Mouse (Mus musculus): ENCODE measurements around the gene Pde12. TPM values are rescaled to one million over a fixed set of nuclear protein-coding genes. Genes with fewer than 3 reads are reported as not detected.

Gene Pde12
- polyA plus RNA-seq, 1 experiment from 2014 or later, result 11.2 TPM

DNA sequence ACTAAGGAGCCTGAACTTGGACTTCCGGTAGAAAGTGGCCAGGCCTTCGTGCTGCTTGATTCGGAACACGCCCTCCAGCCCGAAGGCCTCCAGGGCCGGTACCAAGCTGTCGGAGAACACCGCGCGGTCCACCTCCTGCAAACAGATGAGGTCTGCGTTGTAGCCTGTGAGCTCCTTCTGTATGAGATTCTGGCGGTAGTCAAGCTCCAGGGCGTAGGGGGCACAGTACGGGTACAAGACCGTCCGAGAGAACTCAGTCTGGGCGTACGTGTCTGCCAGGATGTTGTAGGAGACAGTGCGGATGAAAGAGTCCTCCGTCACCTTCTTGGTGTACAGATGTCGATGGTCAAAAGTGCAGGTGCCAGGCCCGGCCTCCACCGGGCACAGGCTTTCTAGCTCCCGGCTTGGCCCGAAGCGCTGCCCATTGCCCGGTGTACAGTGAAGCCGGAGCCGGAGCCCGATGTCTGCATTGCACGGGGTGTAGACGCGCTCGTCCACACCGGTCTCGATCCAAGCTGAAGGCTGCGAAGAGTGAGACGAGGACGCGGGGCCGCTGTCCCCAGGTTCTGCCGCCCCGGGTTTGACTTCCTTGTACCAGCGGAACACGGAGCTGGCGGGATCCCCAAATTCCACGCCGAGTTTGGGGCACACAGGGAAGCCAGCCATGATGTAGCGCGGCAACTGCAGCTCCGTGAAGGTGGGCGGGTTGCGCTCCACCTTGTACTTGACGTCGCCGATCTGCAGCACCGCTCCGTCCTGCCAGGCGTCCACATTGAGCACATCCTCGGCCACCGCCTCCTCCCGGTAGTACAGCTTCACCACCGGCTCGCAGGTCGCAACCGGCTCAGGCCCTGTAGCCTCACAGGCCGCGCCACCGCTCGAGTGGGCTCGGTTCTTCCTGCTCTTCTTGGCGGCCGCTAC is 1.1 kb downstream of the Pde12 start:
- WGBS, result under 1% methylated on average over 73 of the region's 73 CpGs
- no peaks in the 10 kb centered on the region for H3K27me3 ChIP-seq
- no peaks in the 10 kb centered on the region for H3K9me3 ChIP-seq
- peak overlapping the region; percentile 91 for H3K9ac ChIP-seq
- H3K4me2 ChIP-seq, result peak overlapping the region; percentile 98
- H3K4me3 ChIP-seq, result peak overlapping the region; percentile 97
- peaks cover 16% of the 10 kb centered on the region for H3K36me3 ChIP-seq
- peaks cover 23% of the 10 kb centered on the region for H3K4me1 ChIP-seq
- H3K27ac ChIP-seq, result peak overlapping the region; percentile 88
- ATAC-seq (ENCODE audit: insufficient number of reproducible peaks, insufficient read depth, low FRiP score, low TSS enrichment, low read depth), result no peak; the same call in 1 of the 2 replicates

DNA sequence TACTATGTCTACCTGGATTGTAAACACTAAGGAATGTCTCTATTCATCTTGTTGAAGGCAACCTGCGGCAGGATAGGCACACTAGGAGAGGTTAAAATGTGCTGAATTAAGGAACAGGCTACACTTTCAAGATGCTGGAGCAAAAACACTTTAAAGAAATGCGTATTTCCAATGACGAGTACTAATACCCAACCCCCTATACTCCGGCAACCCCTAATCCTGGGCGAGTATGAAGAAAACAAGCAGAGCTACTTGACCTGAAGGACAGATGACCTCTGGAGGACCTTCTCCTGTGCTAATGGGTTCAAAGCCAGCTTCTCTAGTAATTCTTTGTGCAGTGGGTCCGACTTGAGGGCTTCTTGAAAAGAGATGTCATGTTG is 1.7 kb downstream of the Pde12 start:
- Histone ChIP-seq H3K4me3 (peak overlapping the region; percentile 97), H3K27me3 (no peaks in the 10 kb centered on the region), H3K4me2 (peak overlapping the region; percentile 98), H3K36me3 (peaks cover 18% of the 10 kb centered on the region), H3K9me3 (no peaks in the 10 kb centered on the region), H3K4me1 (peaks cover 23% of the 10 kb centered on the region), H3K27ac (no peak overlapping the region), H3K9ac (peak overlapping the region; percentile 91)
- 16% methylated on average over 6 of the region's 6 CpGs for WGBS
- no peak for ATAC-seq (ENCODE audit: insufficient number of reproducible peaks, insufficient read depth, low FRiP score, low TSS enrichment, low read depth)

DNA sequence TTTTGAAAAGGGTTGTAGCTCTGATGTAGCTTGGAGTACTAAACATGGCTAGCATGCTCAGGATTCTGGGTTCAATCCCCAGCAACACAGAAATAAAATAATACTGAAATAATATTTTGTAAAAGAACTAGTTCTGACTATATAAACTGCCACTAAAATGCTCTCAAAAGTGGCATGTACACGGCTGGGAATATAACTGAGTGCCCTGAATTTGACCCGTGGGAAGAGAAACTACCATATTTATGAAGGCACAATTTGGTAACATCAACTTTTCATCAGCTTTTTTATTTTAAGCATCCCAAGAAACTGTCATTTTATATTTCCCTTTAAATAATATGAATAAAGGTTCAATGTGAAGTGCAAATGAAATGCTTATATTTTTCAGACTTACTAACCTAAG is 5.8 kb downstream of the Pde12 start:
- no peak overlapping the region for H3K4me2 ChIP-seq
- ATAC-seq (ENCODE audit: insufficient number of reproducible peaks, insufficient read depth, low FRiP score, low TSS enrichment, low read depth), result no peak
- H3K4me3 ChIP-seq, result no peak overlapping the region
- H3K4me1 ChIP-seq, result peaks cover 19% of the 10 kb centered on the region
- H3K27me3 ChIP-seq, result no peaks in the 10 kb centered on the region
- 90% methylated on average over 2 of the region's 2 CpGs for WGBS
- H3K36me3 ChIP-seq, result peaks cover 18% of the 10 kb centered on the region
- no peak overlapping the region for H3K27ac ChIP-seq
- H3K9ac ChIP-seq, result no peak overlapping the region
- H3K9me3 ChIP-seq, result no peaks in the 10 kb centered on the region

GRCm38 (mm10) chr14:26662488-26662887 is 7.2 kb downstream of the Pde12 start:
- no peak overlapping the region for H3K27ac ChIP-seq
- no peak overlapping the region for H3K9ac ChIP-seq
- H3K9me3 ChIP-seq, result no peaks in the 10 kb centered on the region
- H3K4me1 ChIP-seq, result peaks cover 10% of the 10 kb centered on the region
- no peak for ATAC-seq (ENCODE audit: insufficient number of reproducible peaks, insufficient read depth, low FRiP score, low TSS enrichment, low read depth)
- 79% methylated on average over 2 of the region's 2 CpGs for WGBS
- H3K27me3 ChIP-seq, result no peaks in the 10 kb centered on the region
- H3K4me3 ChIP-seq, result no peak overlapping the region
- no peak overlapping the region for H3K4me2 ChIP-seq
- peaks cover 26% of the 10 kb centered on the region for H3K36me3 ChIP-seq

DNA sequence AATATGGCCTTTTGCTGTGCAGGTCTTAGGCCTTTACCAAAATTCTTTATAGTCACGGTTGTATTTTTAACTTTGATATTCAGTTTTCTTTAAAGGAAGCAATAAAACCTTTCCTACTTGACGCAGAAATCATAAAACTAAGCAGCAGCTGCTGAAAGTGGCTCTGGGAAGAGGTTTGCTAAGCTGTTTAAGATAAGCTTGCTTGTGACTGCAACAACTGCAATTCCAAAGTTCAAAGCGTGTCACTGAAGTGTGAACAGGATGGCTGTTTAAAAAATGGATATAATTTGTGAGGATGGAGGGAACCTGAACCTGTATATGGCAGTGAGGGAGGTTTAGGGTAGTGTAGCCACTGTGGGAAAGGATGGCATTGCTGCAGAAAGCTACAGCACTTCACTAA is 7.7 kb downstream of the Pde12 start:
- no peaks in the 10 kb centered on the region for H3K27me3 ChIP-seq
- 86% methylated on average over 3 of the region's 3 CpGs for WGBS
- H3K4me2 ChIP-seq, result no peak overlapping the region
- H3K4me3 ChIP-seq, result no peak overlapping the region
- no peaks in the 10 kb centered on the region for H3K9me3 ChIP-seq
- ATAC-seq (ENCODE audit: insufficient number of reproducible peaks, insufficient read depth, low FRiP score, low TSS enrichment, low read depth), result no peak
- H3K4me1 ChIP-seq, result peaks cover 7% of the 10 kb centered on the region
- no peak overlapping the region for H3K27ac ChIP-seq
- peaks cover 29% of the 10 kb centered on the region for H3K36me3 ChIP-seq
- no peak overlapping the region for H3K9ac ChIP-seq

DNA sequence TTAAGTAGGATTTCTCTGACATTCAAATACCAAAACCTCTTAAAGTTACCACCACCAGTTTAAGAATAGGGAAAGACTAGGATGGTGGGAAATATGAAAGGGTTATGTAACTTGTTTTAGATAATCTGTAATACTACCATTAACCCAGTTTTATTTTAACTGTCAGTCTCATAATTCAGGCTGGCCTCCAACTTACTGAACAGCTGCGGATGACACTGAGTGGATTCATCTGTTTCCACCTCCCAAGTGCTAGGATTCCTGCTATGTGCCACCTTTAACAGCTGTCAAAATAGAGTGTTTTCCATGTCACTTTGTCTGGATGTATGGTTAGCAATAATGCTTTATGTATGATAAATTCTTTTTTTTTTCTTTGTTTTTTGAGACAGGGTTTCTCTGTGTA is 9.4 kb downstream of the Pde12 start:
- Histone ChIP-seq H3K36me3 (peaks cover 34% of the 10 kb centered on the region), H3K9ac (no peak overlapping the region), H3K4me2 (no peak overlapping the region), H3K27me3 (no peaks in the 10 kb centered on the region), H3K4me1 (no peaks in the 10 kb centered on the region), H3K27ac (no peak overlapping the region), H3K4me3 (no peak overlapping the region), H3K9me3 (no peaks in the 10 kb centered on the region)
- WGBS, result 100% methylated on average over 1 of the region's 1 CpGs
- ATAC-seq (ENCODE audit: insufficient number of reproducible peaks, insufficient read depth, low FRiP score, low TSS enrichment, low read depth), result no peak

GRCm38 (mm10) chr14:26658178-26658577 is 11.5 kb downstream of the Pde12 start:
- Histone ChIP-seq H3K4me3 (no peak overlapping the region), H3K9me3 (no peaks in the 10 kb centered on the region), H3K27me3 (no peaks in the 10 kb centered on the region), H3K4me2 (no peak overlapping the region), H3K4me1 (no peaks in the 10 kb centered on the region), H3K27ac (no peak overlapping the region), H3K9ac (no peak overlapping the region), H3K36me3 (peaks cover 43% of the 10 kb centered on the region)
- ATAC-seq (ENCODE audit: insufficient number of reproducible peaks, insufficient read depth, low FRiP score, low TSS enrichment, low read depth), result no peak

DNA sequence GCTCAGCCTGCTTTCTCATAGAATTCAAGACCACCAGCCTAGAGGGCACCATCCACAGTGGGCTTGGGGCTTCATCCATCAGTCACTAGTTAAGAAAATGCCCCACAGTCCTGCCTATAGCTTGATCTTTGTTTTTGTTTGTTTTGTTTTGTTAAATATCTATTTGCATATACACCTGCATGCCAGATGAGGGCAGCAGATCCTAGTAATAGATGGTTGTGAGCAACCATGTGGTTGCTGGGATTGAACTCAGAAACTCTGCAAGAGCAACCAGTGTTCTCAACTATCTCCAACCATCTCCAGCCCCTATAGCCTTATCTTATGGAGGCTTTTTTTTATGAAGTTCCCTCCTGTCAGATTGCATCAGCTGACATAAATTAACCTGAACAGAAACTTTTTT is 17.8 kb downstream of the Pde12 start:
- H3K4me2 ChIP-seq, result no peak overlapping the region
- peaks cover 64% of the 10 kb centered on the region for H3K36me3 ChIP-seq
- no peak for ATAC-seq (ENCODE audit: insufficient number of reproducible peaks, insufficient read depth, low FRiP score, low TSS enrichment, low read depth)

GRCm38 (mm10) chr14:26647811-26648210 is 21.9 kb downstream of the Pde12 start:
- Histone ChIP-seq H3K27me3 (no peaks in the 10 kb centered on the region), H3K4me3 (no peak overlapping the region), H3K4me2 (no peak overlapping the region), H3K36me3 (peaks cover 30% of the 10 kb centered on the region), H3K27ac (no peak overlapping the region), H3K4me1 (peaks cover 9% of the 10 kb centered on the region), H3K9me3 (no peaks in the 10 kb centered on the region), H3K9ac (no peak overlapping the region)
- WGBS, result 79% methylated on average over 2 of the region's 2 CpGs
- ATAC-seq (ENCODE audit: insufficient number of reproducible peaks, insufficient read depth, low FRiP score, low TSS enrichment, low read depth), result no peak

More for the DNA sequence above, 17.8 kb downstream of the Pde12 start:
- no peak overlapping the region for H3K27ac ChIP-seq
- H3K4me1 ChIP-seq, result no peaks in the 10 kb centered on the region
- H3K9ac ChIP-seq, result no peak overlapping the region
- H3K4me3 ChIP-seq, result no peak overlapping the region
- H3K27me3 ChIP-seq, result no peaks in the 10 kb centered on the region
- H3K9me3 ChIP-seq, result no peaks in the 10 kb centered on the region

DNA sequence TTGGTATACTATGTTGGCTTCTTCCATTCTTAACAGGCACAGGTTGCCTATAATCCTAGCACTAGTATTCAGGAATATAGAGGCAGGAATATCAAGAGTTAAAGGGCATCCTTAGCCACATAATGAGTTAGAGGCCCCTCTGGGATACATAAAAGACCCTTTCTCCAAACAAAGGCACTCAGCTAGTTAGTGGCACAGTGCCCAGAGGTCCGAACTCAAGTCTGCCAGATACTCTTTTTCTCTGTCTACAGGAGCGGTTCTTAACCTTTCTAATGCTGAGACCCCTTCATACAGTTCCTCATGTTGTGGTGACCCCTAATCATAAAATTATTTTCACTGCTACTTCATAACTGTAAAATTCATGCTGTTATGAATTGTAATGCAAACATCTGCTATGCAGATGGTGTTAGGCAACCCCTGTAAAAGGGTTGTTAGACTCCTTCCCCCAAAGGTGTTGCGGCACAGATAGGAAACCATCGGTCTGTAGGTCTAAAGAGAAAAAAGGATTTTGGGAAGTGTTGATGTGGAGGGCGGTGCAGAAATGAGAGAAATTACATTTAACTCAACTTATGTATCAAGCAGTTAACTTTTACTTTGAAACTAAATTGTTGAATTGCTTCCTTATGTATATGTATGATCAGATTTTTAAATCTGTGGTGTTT is 23.6 kb downstream of the Pde12 start:
- no peak for ATAC-seq (ENCODE audit: insufficient number of reproducible peaks, insufficient read depth, low FRiP score, low TSS enrichment, low read depth)
- H3K4me1 ChIP-seq, result peaks cover 9% of the 10 kb centered on the region
- 49% methylated on average over 5 of the region's 5 CpGs for WGBS
- peak overlapping the region; percentile 14; the same call in 1 of the 2 replicates for H3K4me2 ChIP-seq
- H3K9ac ChIP-seq, result no peak overlapping the region
- peak overlapping the region; percentile 33; the same call in 1 of the 2 replicates for H3K27ac ChIP-seq
- no peaks in the 10 kb centered on the region for H3K27me3 ChIP-seq
- peaks cover 18% of the 10 kb centered on the region for H3K36me3 ChIP-seq
- no peaks in the 10 kb centered on the region for H3K9me3 ChIP-seq
- no peak overlapping the region for H3K4me3 ChIP-seq

DNA sequence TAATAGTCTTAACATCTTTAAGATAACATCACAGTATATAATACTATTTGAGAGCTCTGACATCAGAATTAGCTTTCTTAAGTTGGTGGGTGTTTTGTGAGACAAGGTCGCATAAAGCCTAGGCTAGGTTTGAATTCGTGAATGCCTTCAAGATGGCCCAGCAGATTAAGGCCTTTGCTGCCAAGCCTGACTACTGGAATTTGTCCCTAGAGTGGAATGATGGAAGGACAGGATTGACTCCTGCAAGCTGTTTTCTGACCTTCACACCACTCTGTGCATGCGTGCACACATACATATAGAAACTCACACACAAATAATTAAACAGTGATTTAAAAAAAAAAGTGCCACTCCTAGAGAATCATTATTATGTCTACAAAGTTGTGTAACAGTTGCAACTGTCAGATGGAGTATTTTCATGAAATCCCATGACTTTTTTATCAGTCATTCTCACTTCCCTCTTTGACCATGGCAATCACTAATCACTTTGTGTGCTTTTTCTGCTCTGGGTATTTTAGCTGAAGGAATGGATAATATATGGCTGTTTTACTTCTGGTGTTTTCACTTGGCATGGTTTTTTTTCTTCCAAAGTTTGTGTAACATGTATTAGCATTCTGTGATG is 26.6 kb downstream of the Pde12 start:
- Histone ChIP-seq H3K27me3 (no peaks in the 10 kb centered on the region), H3K36me3 (peaks cover 7% of the 10 kb centered on the region; the same call in 1 of the 2 replicates), H3K4me1 (peaks cover 21% of the 10 kb centered on the region), H3K9me3 (no peaks in the 10 kb centered on the region), H3K27ac (no peak overlapping the region), H3K4me2 (no peak overlapping the region), H3K9ac (no peak overlapping the region), H3K4me3 (no peak overlapping the region)
- ATAC-seq (ENCODE audit: insufficient number of reproducible peaks, insufficient read depth, low FRiP score, low TSS enrichment, low read depth), result no peak
- WGBS, result 81% methylated on average over 3 of the region's 3 CpGs
